Mouse (Mus musculus) retina, adult 2 months (tissue): Measurements from ENCODE around the gene Uxs1.

ENCODE experiments used
- DNase-seq: peaks from one replicate; pipeline ENCODE4 v3.0.0-alpha.2; 2012; ENCODE audit warnings: low read depth, low spot score

Gene Uxs1

GRCm38 (mm10) chr1:43827763-43828194 lies at the start of gene Uxs1:
Gene Uxs1 (minus strand): TSS chr1:43827800.
- peak; percentile 93 for DNase-seq

GRCm38 (mm10) chr1:43877233-43877632 lies 49.6 kb upstream of the Uxs1 start:
- no peak for DNase-seq

- DNase-seq, result no peak
Measured at GRCm38 (mm10) chr1:43871116-43871515, 43.5 kb upstream of the Uxs1 start.

- DNase-seq, result no peak
Measured at GRCm38 (mm10) chr1:43868510-43868909, 40.9 kb upstream of the Uxs1 start.

GRCm38 (mm10) chr1:43864758-43865157 lies 37.2 kb upstream of the Uxs1 start:
- no peak for DNase-seq

DNA sequence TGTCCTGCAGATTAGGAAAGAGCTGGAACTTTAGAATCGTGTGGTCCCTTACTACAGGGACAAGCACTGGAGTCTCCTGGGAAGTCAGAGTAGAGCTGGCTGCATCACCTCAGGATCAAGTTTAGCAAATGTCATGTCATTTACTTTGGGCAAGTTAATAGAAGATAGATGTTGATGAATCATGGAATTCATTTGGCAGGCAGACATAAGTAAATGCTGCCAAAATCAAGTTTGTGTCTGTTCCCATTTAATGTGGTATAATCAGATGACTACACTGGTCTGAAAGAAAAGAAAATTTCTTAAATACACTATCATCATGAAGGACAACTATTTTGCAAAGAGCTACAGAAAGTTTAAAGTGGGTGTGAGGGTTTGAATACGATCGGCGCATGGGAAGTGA lies 35.0 kb upstream of the Uxs1 start:
- DNase-seq, result no peak

GRCm38 (mm10) chr1:43858988-43859387 lies 31.4 kb upstream of the Uxs1 start:
- no peak for DNase-seq

GRCm38 (mm10) chr1:43857656-43858055 lies 30.1 kb upstream of the Uxs1 start:
- DNase-seq, result no peak

- DNase-seq, result no peak
Measured at GRCm38 (mm10) chr1:43855591-43855990, 28.0 kb upstream of the Uxs1 start.

DNA sequence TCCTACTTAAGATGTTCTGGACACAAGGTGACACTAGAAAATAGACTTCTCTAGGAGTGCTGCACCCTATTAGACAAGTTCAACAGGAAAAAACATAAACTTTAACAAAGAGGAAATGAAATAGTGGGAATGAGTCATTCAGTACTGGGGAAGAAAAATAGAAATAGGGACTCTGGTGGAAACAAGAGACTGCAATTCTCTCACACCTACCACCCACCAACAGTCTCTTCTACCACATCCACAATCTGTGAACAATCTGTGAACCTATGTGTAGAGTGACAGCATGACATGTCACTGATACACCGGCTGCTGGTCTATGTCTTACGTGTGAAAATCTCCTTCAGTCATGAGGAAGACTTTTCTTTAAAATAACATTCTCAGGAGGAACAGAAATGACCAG lies 15.8 kb upstream of the Uxs1 start:
- no peak for DNase-seq

DNA sequence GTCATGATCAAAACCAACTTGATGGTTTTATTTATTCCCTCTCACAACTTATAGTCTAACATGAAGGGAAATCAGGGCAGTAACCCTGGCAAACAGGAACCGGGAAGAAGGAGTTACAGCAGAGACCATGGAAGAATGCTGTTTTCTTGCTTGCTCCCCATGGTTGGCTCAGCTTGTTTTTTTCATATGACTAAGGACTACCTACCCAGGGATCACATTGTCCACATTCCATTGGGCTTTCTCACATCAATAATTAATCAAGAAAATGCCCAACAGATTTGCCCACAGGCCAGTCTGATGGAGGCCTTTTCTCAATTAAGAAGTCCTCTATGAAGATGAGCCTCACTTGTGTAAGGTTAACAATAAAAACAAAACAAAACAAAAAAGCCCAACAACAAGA lies 9.6 kb upstream of the Uxs1 start:
- no peak for DNase-seq

- DNase-seq, result no peak
Measured at GRCm38 (mm10) chr1:43830096-43830495, 2.5 kb upstream of the Uxs1 start.

DNA sequence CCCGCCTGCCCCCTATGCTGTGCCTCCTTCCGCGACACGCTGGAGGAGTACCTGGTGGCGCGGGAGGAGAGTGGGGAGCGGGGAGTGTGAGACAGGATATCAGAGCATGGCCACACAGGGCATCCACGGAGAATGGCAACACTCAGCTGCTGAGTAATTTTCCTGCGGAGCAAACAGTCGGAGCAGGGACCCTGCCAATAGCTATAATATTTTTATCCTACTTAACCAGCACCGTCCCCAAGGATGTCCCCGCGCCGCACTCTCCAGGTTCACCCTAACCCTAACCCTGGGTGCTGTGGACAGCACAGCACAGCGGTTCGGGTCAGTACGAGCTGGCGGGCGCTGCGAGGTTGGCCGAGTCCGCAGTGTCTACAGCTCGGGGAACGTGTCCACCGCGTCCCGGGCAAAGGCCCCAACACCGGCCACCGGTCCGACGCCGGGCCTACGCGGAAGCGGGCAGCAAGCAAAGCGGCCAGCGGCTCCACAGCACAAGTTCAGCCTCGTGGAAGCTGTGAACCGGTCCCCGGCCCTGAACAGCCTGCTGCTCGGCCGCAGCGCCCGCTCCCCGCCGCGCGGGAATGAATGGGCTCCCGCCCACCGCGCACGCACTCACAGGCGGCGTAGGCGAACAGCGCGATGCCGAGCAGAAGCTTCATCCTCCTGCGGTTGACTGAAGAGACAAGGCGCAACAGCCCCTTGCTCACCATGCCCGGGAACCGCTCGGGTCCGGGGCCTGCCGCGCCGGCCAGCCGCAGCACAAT lies 418 bp downstream of the Uxs1 start:
- DNase-seq, result no peak

DNA sequence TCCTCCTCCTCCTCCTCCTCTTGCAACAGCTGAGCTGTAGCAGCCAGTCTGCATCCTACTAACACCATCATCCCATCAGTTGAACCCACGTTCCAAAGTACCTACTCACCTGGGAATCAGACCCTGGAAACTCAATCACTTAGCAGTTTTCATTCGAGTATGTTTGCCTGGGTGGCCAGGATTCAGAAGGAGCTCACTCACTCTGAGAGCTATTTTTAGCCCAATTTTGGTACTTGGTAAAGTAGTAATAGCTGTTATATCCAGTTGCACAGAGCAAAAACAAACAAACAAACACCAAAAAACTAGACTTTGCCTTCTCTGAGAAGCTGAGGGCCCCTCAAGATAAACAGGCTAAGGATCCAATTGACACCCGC lies 985 bp downstream of the Uxs1 start:
- DNase-seq, result no peak

DNA sequence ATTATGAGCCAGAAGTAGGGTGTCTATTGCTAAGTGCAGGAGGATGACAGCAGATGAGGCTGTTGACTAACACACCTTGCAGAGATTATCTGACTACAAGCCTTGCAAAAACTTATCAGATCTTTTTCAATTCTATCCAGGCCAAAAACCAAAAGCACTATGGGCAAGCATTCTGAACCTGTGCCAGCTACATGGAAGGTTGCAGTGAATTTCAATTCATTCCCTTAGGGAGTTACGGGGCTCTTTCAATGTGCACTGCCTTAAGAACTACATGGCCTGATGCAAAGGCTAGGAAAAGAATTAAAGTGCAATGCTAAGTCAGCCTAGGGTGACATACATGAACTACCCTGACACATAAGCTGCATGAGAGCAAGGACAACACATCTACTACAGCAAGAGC lies 4.2 kb downstream of the Uxs1 start:
- no peak for DNase-seq

DNA sequence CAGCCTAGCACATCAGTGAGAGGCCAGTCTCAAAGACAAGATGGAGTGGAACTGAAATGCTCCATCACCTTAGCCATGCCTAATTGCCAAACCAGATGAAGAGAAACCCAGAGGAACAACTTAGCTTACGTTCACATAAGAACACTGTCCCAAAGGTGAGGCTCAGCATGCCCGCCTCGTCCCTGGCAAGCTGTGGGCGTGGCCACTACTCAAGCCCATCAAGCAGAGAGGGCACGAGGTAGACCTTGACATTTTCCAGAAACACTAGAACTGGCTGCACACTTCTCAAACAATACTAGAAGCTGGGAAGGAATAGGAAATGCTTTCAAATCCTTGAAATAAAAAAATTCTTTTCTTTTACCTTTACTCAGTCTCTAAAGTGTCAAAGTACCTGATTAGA lies 5.0 kb downstream of the Uxs1 start:
- DNase-seq, result no peak

DNA sequence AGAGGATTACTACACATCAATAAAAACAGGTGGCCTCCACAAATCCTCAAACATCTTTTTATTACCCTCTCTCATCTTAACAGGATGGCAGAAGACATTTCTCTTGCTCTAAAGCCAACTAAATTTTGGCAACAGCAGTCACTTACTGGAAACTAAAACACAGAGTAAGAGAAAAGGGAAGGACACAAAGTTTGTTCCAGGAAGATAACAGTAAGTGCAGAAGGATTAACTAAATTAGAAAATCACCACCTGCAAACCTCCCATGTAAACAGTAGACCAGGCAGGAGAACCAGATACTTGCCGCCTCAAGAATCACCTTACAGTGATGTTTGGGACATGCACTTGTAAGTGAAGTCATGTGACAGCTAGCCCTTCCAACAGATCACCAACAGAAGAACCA lies 5.8 kb downstream of the Uxs1 start:
- DNase-seq, result no peak

- DNase-seq, result no peak
Measured at GRCm38 (mm10) chr1:43820571-43820970, 7.0 kb downstream of the Uxs1 start.

- DNase-seq, result no peak
Measured at GRCm38 (mm10) chr1:43819091-43819490, 8.5 kb downstream of the Uxs1 start.

- no peak for DNase-seq
Measured at GRCm38 (mm10) chr1:43818356-43818755, 9.2 kb downstream of the Uxs1 start.

- DNase-seq, result no peak
Measured at GRCm38 (mm10) chr1:43811764-43812163, 15.8 kb downstream of the Uxs1 start.

DNA sequence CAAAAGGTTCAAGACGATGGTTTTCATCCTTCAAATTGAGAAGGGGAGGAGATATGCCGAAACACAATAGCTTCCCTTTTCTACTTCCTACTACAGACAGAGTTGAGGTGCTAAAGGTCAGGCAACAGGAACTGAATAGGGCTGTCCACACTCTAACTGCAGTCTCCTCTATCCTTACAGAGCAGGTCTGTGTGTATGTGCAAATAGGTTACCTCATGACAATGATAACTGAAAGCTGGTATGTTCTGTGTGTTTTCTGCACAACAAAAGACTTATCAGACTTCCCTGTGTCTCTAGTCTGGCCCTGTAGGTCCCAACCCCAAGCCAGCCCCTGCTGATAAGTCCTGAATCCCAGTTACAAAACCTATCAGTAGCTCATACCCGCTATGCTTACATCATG lies 16.5 kb downstream of the Uxs1 start:
- no peak for DNase-seq

GRCm38 (mm10) chr1:43809351-43809750 lies 18.2 kb downstream of the Uxs1 start:
- no peak for DNase-seq

GRCm38 (mm10) chr1:43803906-43804474 lies 23.6 kb downstream of the Uxs1 start:
- DNase-seq, result no peak
